Mouse (Mus musculus) ES-E14 (cell line): ENCODE measurements at regions not wholly inside any gene's neighbourhood (a gene's known extent, or its start where the extent isn't known, plus 50 kb on each side); places are given as distances from the start of the nearest gene placed in this dataset.

Experiments
- CHD2 ChIP-seq: IDR thresholded peaks from 2 replicates; pipeline ENCODE4 v1.6.1; 2014; ENCODE audit warnings: mild to moderate bottlenecking, low read depth, low read length, inconsistent platforms
- MAFK ChIP-seq: IDR thresholded peaks from 2 replicates; pipeline ENCODE4 v1.6.1; 2014; ENCODE audit warnings: mild to moderate bottlenecking, low read depth, low read length, inconsistent platforms; ENCODE audit not compliant: insufficient read depth
- ZC3H11A ChIP-seq: IDR thresholded peaks from 2 replicates; pipeline ENCODE4 v1.6.1; 2012; ENCODE audit warnings: low read depth, mild to moderate bottlenecking, inconsistent platforms, low read length, borderline replicate concordance
- ZNF384 ChIP-seq: IDR thresholded peaks from 2 replicates; pipeline ENCODE4 v1.6.1; 2012; ENCODE audit warnings: low read depth, low read length, inconsistent platforms

DNA sequence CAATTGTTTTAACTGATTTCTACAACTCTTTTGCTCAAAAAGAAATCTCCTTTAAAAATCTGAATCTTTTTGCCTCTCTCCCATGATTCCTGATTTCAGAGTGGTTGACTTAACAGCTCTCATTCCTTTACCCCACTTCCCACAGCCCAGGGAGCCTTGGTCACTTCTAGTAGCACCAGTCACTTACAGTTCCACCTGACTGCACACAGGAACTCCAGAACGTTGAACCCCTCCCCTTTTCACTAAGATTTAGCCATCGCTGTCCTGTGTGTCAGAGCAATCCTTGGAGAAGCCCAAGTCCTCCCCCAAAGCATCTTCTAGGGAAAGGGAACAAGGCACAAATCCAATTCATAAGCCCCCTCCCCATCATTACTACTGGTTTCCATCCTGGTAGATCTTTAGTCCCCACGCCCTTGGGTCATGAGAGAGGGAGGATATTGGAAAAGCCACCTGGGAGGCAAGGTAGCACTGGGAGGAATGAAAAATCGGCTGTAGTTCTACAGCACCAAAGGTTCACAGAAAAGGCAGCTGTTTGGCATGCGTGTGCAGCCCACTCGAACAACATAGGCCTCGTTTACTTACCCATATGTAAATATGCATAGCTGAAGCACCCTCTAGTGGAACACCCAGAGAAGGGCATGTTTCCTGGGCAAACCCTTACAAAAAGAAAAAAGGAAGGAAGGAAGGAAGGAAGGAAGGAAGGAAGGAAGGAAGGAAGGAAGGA lies 96.7 kb downstream of the Npy start:
- TF ChIP-seq ZC3H11A (peak; percentile 28; the same call in 1 of the 2 replicates), ZNF384 (no peak), CHD2 (no peak), MAFK (no peak)
